Mouse (Mus musculus) left cerebral cortex, postnatal 36 days (tissue): Measurements from ENCODE around the gene Frzb. TPM values are rescaled to one million over a fixed set of nuclear protein-coding genes. Genes with fewer than 3 reads are reported as not detected.

Experiments used
- total RNA-seq, 2 experiments: library from RNA; stranded (reverse); gene quantifications; 2 replicates each; pipeline ENCODE4 v1.2.3; 2021

Frzb gene
- total RNA-seq, 2 experiments from 2014 or later, result 27.7 to 33.5 TPM

Other genes starting within 250 kb of the Frzb start
- not detected for gene Prdx6b, start 155.2 kb downstream of the Frzb start, total RNA-seq
- 10 to 100 TPM; 63.1 to 70.8 TPM for gene Dnajc10, start 132.2 kb downstream of the Frzb start, total RNA-seq
- gene Nckap1, start 133.8 kb upstream of the Frzb start, total RNA-seq, result 100 to 1,000 TPM; 405 to 410 TPM
- gene Dusp19, start 169.4 kb upstream of the Frzb start, total RNA-seq, result 10 to 100 TPM; 21.4 to 24.1 TPM
- gene Nup35, start 169.6 kb upstream of the Frzb start, total RNA-seq, result 10 to 100 TPM; 13.6 to 14.0 TPM